Mouse (Mus musculus) hindbrain, embryonic 14.5 days (tissue): ENCODE measurements at regions not wholly inside any gene's neighbourhood (a gene's known extent, or its start where the extent isn't known, plus 50 kb on each side); places are given as distances from the start of the nearest gene placed in this dataset.

Source experiments
- ATAC-seq: fragments of 200-750 bp; cut with Nextera tagmentation; 2 replicates; pipeline ENCODE4 v1.8.0; 2017; ENCODE audit warnings: moderate number of reproducible peaks, mild to moderate bottlenecking, moderate TSS enrichment, moderate library complexity; ENCODE audit not compliant: low FRiP score
- DNase-seq: peaks from one replicate; pipeline ENCODE4 v3.0.0-alpha.2; 2015; ENCODE audit warnings: low spot score
- H3K27ac ChIP-seq: fragments of 300-500 bp; sonication (generic); 2 replicates; pipeline ENCODE4 v1.5.1; 2014; ENCODE audit warnings: mild to moderate bottlenecking, moderate library complexity
- H3K27me3 ChIP-seq: fragments of 300-500 bp; sonication (generic); 2 replicates; pipeline ENCODE4 v1.6.1; 2014; ENCODE audit warnings: mild to moderate bottlenecking, low read length, mixed read lengths; ENCODE audit not compliant: control insufficient read depth, insufficient read depth
- H3K36me3 ChIP-seq: fragments of 300-500 bp; sonication (generic); replicated peaks from 2 replicates; pipeline ENCODE4 v1.6.1; 2014; ENCODE audit not compliant: control insufficient read depth, insufficient read depth
- H3K4me1 ChIP-seq: fragments of 300-500 bp; sonication (generic); replicated peaks from 2 replicates; pipeline ENCODE4 v1.6.1; 2014; ENCODE audit warnings: antibody characterized with exemption, low read length, mixed read lengths; ENCODE audit not compliant: control insufficient read depth, insufficient read depth
- H3K4me2 ChIP-seq: fragments of 300-500 bp; sonication (generic); replicated peaks from 2 replicates; pipeline ENCODE4 v1.6.1; 2014; ENCODE audit warnings: mild to moderate bottlenecking, moderate library complexity
- H3K4me3 ChIP-seq: fragments of 300-500 bp; sonication (generic); replicated peaks from 2 replicates; pipeline ENCODE4 v1.5.1; 2014; ENCODE audit warnings: mild to moderate bottlenecking, low read length
- H3K9ac ChIP-seq: fragments of 300-500 bp; sonication (generic); 2 replicates; pipeline ENCODE4 v1.6.1; 2014
- H3K9me3 ChIP-seq: fragments of 300-500 bp; sonication (generic); 2 replicates; pipeline ENCODE4 v1.6.1; 2016; ENCODE audit warnings: low read length; ENCODE audit not compliant: control insufficient read depth
- WGBS: fragments of 180-500 bp; shearing (Covaris S2); extraction: QIAGEN DNeasy Blood & Tissue Kit; methylation state at CpG from one replicate; pipeline ENCODE4 v1.1.7; 2014; 5-methylcytosine and 5-hydroxymethylcytosine counted together

- 91% methylated on average over 4 of the region's 4 CpGs for WGBS
- no peaks in the 10 kb centered on the region for H3K36me3 ChIP-seq
These were observed 117.1 kb downstream of the 1810010D01Rik start for GRCm38 (mm10) chr7:145090849-145091248.

GRCm38 (mm10) chr7:145089315-145089721 lies 118.6 kb downstream of the 1810010D01Rik start:
- Histone ChIP-seq H3K4me3 (no peak overlapping the region), H3K36me3 (no peaks in the 10 kb centered on the region), H3K27ac (no peak overlapping the region), H3K4me1 (no peaks in the 10 kb centered on the region), H3K9me3 (0 out of 2 replicates have a peak, but pooled peaks cover 4% of the 10 kb centered on the region), H3K9ac (no peak overlapping the region), H3K4me2 (no peak overlapping the region), H3K27me3 (no peaks in the 10 kb centered on the region)
- ATAC-seq (no peak), DNase-seq (no peak)
- WGBS, result 88% methylated on average over 3 of the region's 3 CpGs

More at GRCm38 (mm10) chr7:145090849-145091248, 117.1 kb downstream of the 1810010D01Rik start:
- H3K9ac ChIP-seq, result no peak overlapping the region
- no peak overlapping the region for H3K4me3 ChIP-seq
- H3K4me1 ChIP-seq, result no peaks in the 10 kb centered on the region
- no peaks in the 10 kb centered on the region for H3K9me3 ChIP-seq
- DNase-seq (no peak), ATAC-seq (no peak)
- no peak overlapping the region for H3K27ac ChIP-seq
- H3K4me2 ChIP-seq, result no peak overlapping the region
- H3K27me3 ChIP-seq, result no peaks in the 10 kb centered on the region

- no peak for DNase-seq
- Histone ChIP-seq H3K4me1 (no peaks in the 10 kb centered on the region), H3K27ac (no peak overlapping the region), H3K4me2 (no peak overlapping the region), H3K4me3 (no peak overlapping the region), H3K9me3 (0 out of 2 replicates have a peak, but pooled peaks cover 4% of the 10 kb centered on the region), H3K9ac (no peak overlapping the region), H3K27me3 (no peaks in the 10 kb centered on the region), H3K36me3 (no peaks in the 10 kb centered on the region)
- no peak for ATAC-seq
- 92% methylated on average over 3 of the region's 3 CpGs for WGBS
These were observed 119.3 kb downstream of the 1810010D01Rik start for GRCm38 (mm10) chr7:145088655-145089054.

GRCm38 (mm10) chr7:145087790-145088189 lies 120.1 kb downstream of the 1810010D01Rik start:
- Histone ChIP-seq H3K4me3 (no peak overlapping the region), H3K4me2 (no peak overlapping the region), H3K27ac (no peak overlapping the region), H3K27me3 (no peaks in the 10 kb centered on the region), H3K36me3 (no peaks in the 10 kb centered on the region), H3K4me1 (no peaks in the 10 kb centered on the region), H3K9me3 (0 out of 2 replicates have a peak, but pooled peaks cover 4% of the 10 kb centered on the region), H3K9ac (no peak overlapping the region)
- DNase-seq, result no peak
- 83% methylated on average over 5 of the region's 5 CpGs for WGBS
- no peak for ATAC-seq

- H3K27ac ChIP-seq, result no peak overlapping the region
- H3K9me3 ChIP-seq, result 0 out of 2 replicates have a peak, but pooled peaks cover 9% of the 10 kb centered on the region
- no peaks in the 10 kb centered on the region for H3K27me3 ChIP-seq
- no peak overlapping the region for H3K4me3 ChIP-seq
- ATAC-seq, result no peak
- no peak overlapping the region for H3K4me2 ChIP-seq
- no peak overlapping the region for H3K9ac ChIP-seq
- no peaks in the 10 kb centered on the region for H3K36me3 ChIP-seq
- WGBS, result 83% methylated on average over 9 of the region's 9 CpGs
- no peaks in the 10 kb centered on the region for H3K4me1 ChIP-seq
- no peak for DNase-seq
These were observed 124.8 kb downstream of the 1810010D01Rik start for GRCm38 (mm10) chr7:145082917-145083752.

- Histone ChIP-seq H3K27ac (no peak overlapping the region), H3K4me1 (no peaks in the 10 kb centered on the region), H3K36me3 (no peaks in the 10 kb centered on the region), H3K27me3 (no peaks in the 10 kb centered on the region), H3K4me3 (no peak overlapping the region), H3K4me2 (no peak overlapping the region), H3K9ac (no peak overlapping the region), H3K9me3 (no peaks in the 10 kb centered on the region)
- DNase-seq, result no peak
- no peak for ATAC-seq
- WGBS, result 82% methylated on average over 5 of the region's 5 CpGs
These were observed 132.5 kb upstream of the Ccnd1 start for GRCm38 (mm10) chr7:145071996-145072790.

GRCm38 (mm10) chr7:145071533-145071932 lies 131.8 kb upstream of the Ccnd1 start:
- Histone ChIP-seq H3K9ac (no peak overlapping the region), H3K4me2 (no peak overlapping the region), H3K27ac (no peak overlapping the region), H3K9me3 (no peaks in the 10 kb centered on the region), H3K36me3 (no peaks in the 10 kb centered on the region), H3K27me3 (no peaks in the 10 kb centered on the region), H3K4me3 (no peak overlapping the region), H3K4me1 (no peaks in the 10 kb centered on the region)
- 73% methylated on average over 2 of the region's 2 CpGs for WGBS
- ATAC-seq (no peak), DNase-seq (no peak)

DNA sequence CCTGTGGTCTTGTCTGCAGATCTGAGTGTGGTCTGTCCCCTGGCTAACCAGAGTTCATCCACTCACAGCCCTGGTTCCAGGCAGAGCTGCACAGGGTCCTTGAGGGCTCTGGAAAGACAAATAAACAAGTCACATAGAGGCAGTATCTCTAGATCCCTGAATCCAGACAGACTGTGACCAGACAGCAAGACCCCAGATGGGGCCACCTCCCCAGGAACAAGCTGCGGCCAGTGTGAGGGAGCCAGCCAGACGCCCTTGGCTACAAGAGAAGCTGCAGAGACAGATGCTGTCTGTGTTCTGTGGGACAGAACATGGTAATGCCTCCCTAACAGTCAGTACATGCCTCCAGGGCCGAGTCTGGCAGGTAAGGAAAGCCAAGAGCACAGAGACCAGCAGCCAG lies 127.6 kb upstream of the Ccnd1 start:
- H3K9me3 ChIP-seq, result no peaks in the 10 kb centered on the region
- no peaks in the 10 kb centered on the region for H3K4me1 ChIP-seq
- ATAC-seq (no peak), DNase-seq (no peak)
- no peaks in the 10 kb centered on the region for H3K36me3 ChIP-seq
- no peak overlapping the region for H3K9ac ChIP-seq
- H3K27me3 ChIP-seq, result no peaks in the 10 kb centered on the region
- no peak overlapping the region for H3K4me2 ChIP-seq
- no peak overlapping the region for H3K27ac ChIP-seq
- 73% methylated on average over 3 of the region's 3 CpGs for WGBS
- no peak overlapping the region for H3K4me3 ChIP-seq

GRCm38 (mm10) chr7:145056320-145056719 lies 116.6 kb upstream of the Ccnd1 start:
- ATAC-seq (no peak), DNase-seq (no peak)

More at GRCm38 (mm10) chr7:145056320-145056719, 116.6 kb upstream of the Ccnd1 start:
- Histone ChIP-seq H3K9ac (no peak overlapping the region), H3K4me2 (no peak overlapping the region), H3K27me3 (no peaks in the 10 kb centered on the region), H3K27ac (no peak overlapping the region), H3K4me1 (no peaks in the 10 kb centered on the region), H3K36me3 (no peaks in the 10 kb centered on the region), H3K4me3 (no peak overlapping the region), H3K9me3 (peaks cover 9% of the 10 kb centered on the region)
- 63% methylated on average over 7 of the region's 7 CpGs for WGBS
